Mouse (Mus musculus): ENCODE data around the gene Gm17267.
"Not testable (repeated sequence)": the region's sequence is repeated elsewhere in the genome, so short reads cannot be mapped to it uniquely, and the experiment has no call there.

The Gm17267 gene

GRCm38 (mm10) chrX:126017257-126017656 lies at the start of gene Gm17267:
Gene Gm17267, plus strand, starts transcription at chrX:126017557.
- TF ChIP-seq GATA4 (IDR thresholded peaks at IDR 0.05; ENCODE audit: insufficient replicate concordance, low read length), result not testable (repeated sequence)
